Mouse (Mus musculus) thymus, postnatal 10 days (tissue): ENCODE measurements at regions not wholly inside any gene's neighbourhood (a gene's known extent, or its start where the extent isn't known, plus 50 kb on each side); places are given as distances from the start of the nearest gene placed in this dataset.

Experiments used
- DNase-seq, 2 experiments: peaks; one replicate each; pipeline ENCODE4 v3.0.0; 2021; ENCODE audit warnings: low spot score in 2 of 2

- DNase-seq = no peak
These were observed 393.7 kb downstream of the Gm45692 start for GRCm38 (mm10) chr8:26513001-26513400.

DNA sequence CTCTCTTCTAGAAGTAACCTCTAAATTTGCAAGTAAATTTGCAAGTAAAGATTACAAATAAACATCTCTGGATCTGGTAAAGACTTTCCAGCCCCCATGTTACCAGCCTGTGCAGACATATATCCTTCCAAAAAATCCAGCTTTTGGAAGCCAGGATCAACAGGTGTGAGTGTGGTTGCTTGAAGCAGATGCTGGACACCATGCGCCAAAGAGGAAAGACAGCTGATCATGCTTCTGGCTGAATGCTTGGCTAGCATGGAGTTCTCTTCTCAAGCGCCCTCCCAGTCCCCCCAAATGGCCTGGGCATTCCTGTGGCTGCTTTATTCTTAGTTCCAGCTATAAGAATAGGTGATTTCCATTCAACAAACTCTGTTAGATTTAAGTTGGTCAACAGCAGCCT is 404.9 kb downstream of the Gm45692 start:
- no peak for DNase-seq

- no peak for DNase-seq
These were observed 407.3 kb downstream of the Gm45692 start for GRCm38 (mm10) chr8:26526474-26527185.

DNA sequence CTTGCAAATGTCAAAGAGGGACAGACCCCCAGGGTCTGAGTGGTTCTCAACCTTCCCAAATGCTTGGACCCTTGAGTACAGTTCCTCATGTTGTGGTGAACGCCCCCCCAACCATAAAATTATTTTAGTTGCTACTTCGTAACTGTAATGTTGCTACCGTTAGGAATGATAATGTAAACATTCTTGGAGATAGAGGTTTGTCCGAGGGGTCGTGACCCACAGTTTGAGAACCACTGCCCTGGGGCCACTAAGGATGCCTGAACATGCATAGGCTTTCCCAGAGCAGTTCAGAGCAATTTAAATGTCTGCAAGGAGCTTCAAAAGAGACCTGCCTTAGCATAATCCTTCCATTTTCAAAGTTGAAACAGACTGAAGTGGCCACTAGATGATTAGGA is 407.8 kb downstream of the Gm45692 start:
- DNase-seq = no peak

DNA sequence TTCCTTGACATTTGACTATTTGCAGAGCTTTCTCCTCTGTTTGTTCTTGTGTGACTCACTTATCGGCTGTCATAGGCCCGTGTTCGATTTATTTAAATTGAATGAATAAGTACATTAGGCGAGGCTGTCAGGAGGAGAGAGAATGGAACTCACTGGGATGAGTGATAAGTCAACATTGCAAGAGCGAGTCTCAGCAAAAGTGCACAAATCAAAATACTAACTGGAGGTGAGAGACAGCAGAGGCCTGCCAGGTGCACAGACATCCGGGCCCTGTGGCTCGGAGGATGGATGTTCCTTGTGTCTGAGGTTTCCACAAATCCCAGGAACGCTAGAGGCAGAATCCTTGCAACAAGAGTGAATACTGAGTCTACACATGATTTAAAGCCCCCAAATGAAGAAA is 410.6 kb downstream of the Gm45692 start:
- DNase-seq = no peak

DNA sequence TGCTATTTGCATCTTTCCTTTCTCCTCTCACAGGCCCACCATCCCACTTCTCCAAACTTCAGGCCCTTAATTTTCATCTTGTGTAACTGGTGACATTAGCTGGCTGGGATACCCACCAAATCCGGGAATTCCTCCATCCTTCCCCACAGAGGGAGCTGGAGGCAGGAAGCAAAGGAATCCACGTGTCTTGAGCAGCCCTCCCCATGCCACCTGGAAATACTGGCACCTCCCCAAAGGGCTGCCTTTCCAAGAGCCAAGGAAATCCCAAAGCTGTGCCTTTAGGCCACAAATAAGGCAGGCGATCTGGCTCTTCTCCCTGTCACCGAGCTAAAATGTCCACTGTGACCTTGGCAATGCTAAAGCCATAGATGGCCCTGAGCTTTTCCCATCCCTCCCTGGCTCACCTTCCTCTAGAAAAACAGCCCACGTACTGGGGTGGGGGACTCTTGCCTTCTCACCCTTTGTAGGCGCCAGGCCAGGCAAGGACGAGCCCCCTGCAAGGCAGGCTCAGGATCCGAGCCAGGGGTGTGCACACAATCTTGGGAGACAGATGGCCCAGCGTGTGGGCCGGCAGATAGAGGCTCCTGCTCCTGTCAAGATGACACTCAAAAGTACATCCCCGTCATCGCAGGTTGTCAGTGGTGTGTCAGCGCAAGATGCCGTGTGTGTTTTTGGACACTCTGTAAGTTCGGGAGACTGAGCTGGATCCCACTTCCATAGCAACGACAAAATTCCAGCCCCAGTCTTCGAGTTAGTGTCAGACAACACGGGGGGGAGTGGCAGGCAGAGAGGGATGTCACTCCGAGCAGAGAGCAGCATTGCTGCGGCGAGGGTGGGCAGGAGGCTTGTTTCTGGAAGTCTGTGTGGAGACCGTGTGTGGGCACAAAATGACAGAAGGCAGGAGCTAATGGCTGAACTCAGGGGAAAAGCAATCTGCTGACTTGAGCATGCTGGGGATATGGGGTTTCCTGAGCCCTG is 414.4 kb downstream of the Gm45692 start:
- no peak for DNase-seq

DNA sequence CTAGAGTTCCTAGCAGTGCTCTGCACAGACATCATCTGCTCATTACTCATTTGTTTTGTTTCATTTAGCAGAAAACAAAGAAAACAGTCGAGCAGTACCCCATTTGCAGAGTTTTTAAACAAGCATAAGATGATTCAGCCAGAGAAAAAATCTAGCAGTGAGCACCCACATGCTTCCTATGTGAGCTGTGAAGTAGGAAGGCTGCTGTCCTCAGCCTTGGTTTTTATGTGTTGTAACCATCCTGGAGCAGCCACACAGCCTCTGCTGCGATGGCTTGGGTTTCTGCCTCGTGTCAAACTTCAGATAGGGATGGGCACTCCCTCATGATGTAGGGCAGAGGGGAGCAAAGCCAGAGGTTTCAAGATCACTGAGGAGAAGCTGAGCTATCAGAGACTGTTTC is 416.5 kb downstream of the Gm45692 start:
- no peak for DNase-seq

DNA sequence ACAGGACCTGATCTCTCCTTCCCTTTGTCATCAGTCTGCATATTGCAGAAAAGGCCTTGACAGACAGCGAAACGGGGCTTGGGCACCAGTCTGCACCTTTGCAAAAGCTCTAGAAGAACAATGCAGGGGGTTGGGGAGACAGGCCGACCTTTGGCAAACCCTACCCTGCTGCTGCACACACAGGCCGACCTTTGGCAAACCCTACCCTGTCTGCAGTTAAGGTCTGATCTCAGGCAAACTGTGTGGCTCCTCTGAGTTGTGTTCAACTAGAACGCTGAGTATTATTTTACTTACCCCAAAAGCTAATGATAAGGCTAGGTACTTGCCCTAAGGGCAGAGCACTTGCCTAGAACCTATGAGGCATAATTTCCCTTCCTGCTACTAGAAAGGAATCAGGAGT is 423.4 kb upstream of the Zfp703 start:
- DNase-seq = no peak

DNA sequence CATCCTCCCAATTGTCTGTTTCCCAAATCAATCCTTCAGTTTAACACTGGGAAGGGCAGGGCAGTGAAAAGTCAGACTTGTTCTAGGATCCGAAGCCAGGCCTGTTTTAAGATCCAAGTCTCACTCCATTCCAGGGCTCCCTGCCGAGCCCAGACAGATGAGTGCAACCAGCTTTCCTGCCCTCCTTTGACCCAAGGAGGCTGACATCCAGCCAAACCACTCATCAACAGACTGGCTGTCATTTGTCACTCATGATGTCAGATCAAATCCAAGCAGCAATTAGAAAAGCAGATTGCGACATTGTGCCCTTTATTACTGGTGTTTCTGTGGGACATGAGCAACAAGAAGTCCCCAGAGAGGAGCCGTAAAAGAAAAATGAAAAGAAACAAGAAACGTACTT is 417.9 kb upstream of the Zfp703 start:
- DNase-seq = no peak

GRCm38 (mm10) chr8:26563151-26563550 is 414.0 kb upstream of the Zfp703 start:
- DNase-seq = no peak

- no peak for DNase-seq
These were observed 412.9 kb upstream of the Zfp703 start for GRCm38 (mm10) chr8:26564254-26564653.

GRCm38 (mm10) chr8:26568423-26569060 is 408.6 kb upstream of the Zfp703 start:
- DNase-seq = no peak

DNA sequence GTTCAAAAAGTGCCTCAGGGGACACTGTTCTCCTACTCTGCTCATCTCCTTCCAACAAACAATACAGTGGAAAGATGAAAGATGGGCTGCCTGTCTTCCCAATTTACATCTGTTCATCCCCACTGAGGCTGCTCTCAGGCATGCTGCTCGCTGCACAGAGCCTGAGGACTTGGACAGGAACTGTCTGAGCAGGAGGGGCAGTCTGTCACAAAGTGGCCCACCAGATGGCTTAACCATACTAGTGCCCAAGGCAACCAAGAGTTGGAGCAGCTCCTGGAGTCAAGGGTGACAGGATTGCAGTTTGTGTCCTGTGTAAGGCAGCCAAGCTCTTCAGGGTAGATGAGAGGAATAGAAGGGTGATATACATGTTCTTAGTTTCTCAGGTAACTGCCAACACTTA is 388.3 kb upstream of the Zfp703 start:
- no peak for DNase-seq

- no peak for DNase-seq
These were observed 386.4 kb upstream of the Zfp703 start for GRCm38 (mm10) chr8:26590591-26591212.

GRCm38 (mm10) chr8:26591266-26591665 is 385.9 kb upstream of the Zfp703 start:
- DNase-seq = no peak

DNA sequence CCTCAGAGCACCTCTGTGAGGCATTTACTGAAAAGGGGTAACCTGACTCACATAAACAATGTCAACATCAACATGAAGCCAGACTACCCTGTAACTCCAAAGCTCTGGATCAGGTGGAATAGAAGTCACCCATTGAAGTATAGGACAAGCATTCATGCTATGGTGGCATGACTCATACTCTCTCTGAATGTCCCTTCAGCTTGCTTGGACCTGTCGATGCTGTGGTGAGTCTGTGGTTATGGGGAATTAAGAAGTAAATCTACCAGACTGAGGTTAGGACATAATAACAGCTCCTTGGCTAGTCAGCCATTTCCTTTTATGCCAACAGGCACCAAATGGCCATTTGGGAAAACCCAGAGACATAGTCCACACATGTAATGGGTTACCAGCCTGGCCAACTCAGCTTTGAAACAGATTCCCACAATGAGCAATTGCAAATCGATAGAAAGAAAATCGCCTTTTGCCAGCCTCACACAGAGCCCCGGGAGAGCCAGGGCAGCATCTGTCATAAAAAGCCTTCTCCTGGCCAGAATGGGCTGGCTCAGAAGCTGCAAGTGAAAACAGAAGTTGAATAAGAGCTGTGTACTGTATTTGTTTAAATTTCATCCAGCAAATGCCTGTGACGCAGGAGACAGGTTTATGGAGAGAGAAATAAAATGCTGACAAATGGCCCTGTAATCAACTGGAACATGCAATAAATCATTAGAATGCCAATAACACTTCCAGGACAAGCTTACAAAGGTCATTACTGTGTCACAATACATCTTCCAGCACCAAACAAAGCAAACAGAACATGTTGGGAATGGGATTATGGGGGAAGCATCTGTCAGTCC is 383.4 kb upstream of the Zfp703 start:
- no peak for DNase-seq

DNA sequence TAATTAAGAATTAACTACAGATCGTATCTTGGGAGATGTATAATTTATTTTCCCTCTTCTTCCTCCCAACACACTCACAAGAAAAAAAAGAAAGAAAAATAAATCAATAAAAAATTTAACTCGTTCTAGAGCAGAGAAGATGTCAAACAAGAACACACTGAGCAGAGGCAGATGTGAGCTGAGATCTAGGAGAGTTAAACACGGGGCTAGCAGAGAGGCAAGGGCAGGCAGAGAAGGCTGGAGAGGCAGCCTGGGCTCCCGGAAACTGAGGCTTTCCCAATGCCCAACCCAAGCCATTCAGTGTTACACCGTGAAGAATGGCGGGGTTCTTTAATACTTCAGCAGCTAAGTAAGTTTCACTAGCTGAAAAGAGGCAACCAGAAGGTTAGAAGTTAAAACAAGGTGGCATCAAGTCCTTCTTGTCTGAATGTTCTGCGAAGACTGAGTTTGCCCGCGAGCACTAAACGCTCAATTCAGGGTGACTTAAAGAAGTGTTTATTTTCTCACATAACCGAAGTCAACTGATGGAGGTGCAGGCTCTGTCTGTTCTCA is 382.7 kb upstream of the Zfp703 start:
- no peak for DNase-seq

DNA sequence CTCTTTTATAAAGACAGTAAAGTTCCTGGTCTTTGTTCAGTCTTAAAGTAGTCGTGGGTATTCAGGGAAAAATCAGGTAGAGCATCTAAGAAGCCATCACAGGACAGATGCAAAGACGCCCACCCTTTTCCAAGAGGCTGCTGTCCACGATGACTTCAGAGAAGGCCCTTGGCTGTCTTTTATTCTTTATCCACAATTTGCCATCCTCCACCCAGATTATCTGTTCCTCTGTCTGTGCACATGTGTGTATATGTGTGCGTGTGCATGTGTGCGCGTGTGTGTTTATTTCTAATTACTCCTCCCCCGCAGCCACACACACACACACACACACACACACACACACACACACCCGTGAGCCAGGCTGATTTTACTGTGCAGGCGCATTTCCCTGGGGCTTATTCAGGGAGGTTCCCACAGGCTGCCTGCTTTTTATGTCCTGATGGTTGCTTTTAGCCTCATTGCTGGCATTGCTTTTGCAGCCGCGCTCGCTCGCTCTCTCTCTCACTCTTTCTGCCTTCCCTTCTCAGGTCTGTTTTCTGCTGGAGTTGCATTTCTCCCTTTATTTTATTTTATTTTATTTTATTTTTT is 381.6 kb upstream of the Zfp703 start:
- no peak for DNase-seq

GRCm38 (mm10) chr8:26596665-26597362 is 380.3 kb upstream of the Zfp703 start:
- DNase-seq = no peak

- DNase-seq = no peak
These were observed 378.6 kb upstream of the Zfp703 start for GRCm38 (mm10) chr8:26598520-26598919.
